Mouse (Mus musculus) liver, postnatal 0 days (tissue): Measurements from ENCODE around the gene Trim58. TPM values are rescaled to one million over a fixed set of nuclear protein-coding genes. Genes with fewer than 3 reads are reported as not detected.

Experiments
- ATAC-seq: fragments of 200-750 bp; cut with Nextera tagmentation; 2 replicates; pipeline ENCODE4 v1.8.0; 2017; ENCODE audit warnings: mild to moderate bottlenecking, moderate library complexity
- DNase-seq: peaks from one replicate; pipeline ENCODE4 v3.0.0-alpha.2; 2016
- H3K27ac ChIP-seq: fragments of 300-500 bp; sonication (generic); 2 replicates; pipeline ENCODE4 v1.5.1; 2014; ENCODE audit warnings: antibody characterized with exemption, moderate library complexity, mild to moderate bottlenecking, low read depth
- H3K27me3 ChIP-seq: fragments of 300-500 bp; sonication (generic); 2 replicates; pipeline ENCODE4 v1.6.1; 2014; ENCODE audit warnings: low read length, control low read depth, mixed read lengths; ENCODE audit not compliant: insufficient read depth
- H3K36me3 ChIP-seq: fragments of 300-500 bp; sonication (generic); replicated peaks from 2 replicates; pipeline ENCODE4 v1.6.1; 2014; ENCODE audit warnings: mild to moderate bottlenecking, control low read depth, low read length, moderate library complexity, mixed read lengths; ENCODE audit not compliant: insufficient read depth
- H3K4me1 ChIP-seq: fragments of 300-500 bp; sonication (generic); 2 replicates; pipeline ENCODE4 v1.6.1; 2014; ENCODE audit warnings: antibody characterized with exemption, mild to moderate bottlenecking, control low read depth; ENCODE audit not compliant: insufficient read depth
- H3K4me2 ChIP-seq: fragments of 300-500 bp; sonication (generic); 2 replicates; pipeline ENCODE4 v1.6.1; 2014; ENCODE audit warnings: low read depth, mild to moderate bottlenecking, low read length, moderate library complexity, mixed read lengths
- H3K4me3 ChIP-seq: fragments of 300-500 bp; sonication (generic); 2 replicates; pipeline ENCODE4 v1.5.1; 2014; ENCODE audit warnings: low read depth, low read length
- H3K9ac ChIP-seq: fragments of 300-500 bp; sonication (generic); replicated peaks from 2 replicates; pipeline ENCODE4 v1.6.1; 2014; ENCODE audit warnings: mild to moderate bottlenecking, moderate library complexity
- H3K9me3 ChIP-seq: fragments of 300-500 bp; sonication (generic); 2 replicates; pipeline ENCODE4 v1.6.1; 2016; ENCODE audit warnings: mild to moderate bottlenecking, control low read depth, low read length, mixed read lengths
- CTCF ChIP-seq: sonication (generic); IDR thresholded peaks from 2 replicates; pipeline ENCODE4 v1.5.1; 2016; ENCODE audit warnings: antibody characterized with exemption, low read depth
- EP300 ChIP-seq: IDR thresholded peaks from 2 replicates; pipeline ENCODE4 v1.6.1; 2016; ENCODE audit warnings: antibody characterized with exemption, low read depth, mild to moderate bottlenecking
- WGBS: fragments of 180-500 bp; shearing (Covaris S2); extraction: QIAGEN DNeasy Blood & Tissue Kit; methylation state at CpG from one replicate; pipeline ENCODE4 v1.1.7; 2014; ENCODE audit not compliant: insufficient replicate concordance; 5-methylcytosine and 5-hydroxymethylcytosine counted together
- polyA plus RNA-seq: library from polyadenylated mRNA; unstranded; fragments of >200 nt; fragmentation: Nextera tagmentation; extraction: Ambion mirVana; gene quantifications from 2 replicates; pipeline ENCODE4 v1.2.1, GENCODE M21; 2015

Gene Trim58
- polyA plus RNA-seq, 1 experiment from 2014 or later: 5.9 TPM

DNA sequence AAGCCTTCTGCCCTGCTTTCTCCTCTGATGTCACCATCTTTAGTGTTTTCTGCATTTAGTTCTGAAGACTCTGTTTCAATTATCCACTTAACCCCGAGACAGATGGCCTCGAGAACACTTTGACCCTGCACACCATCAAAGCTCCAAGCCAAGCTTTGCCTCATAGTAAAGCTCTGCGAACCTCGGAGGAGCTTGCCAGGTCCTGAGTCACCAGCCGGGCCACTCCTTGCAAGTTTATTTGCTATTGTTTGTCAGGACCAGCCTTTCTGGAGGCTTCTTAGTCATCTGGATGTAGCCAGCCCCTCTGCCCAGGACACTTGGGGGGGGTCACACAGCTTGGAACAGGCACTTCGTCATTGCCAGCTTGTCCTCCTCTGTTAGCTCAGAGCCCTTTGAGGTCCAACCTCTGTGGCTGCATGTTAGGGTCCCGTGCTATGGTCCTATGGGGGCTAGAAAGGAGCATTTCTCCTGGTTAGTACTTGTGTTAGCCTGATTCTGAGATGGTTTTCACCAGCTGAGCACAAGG, 2.0 kb upstream of the Trim58 start:
- H3K27ac ChIP-seq: no peak overlapping the region

DNA sequence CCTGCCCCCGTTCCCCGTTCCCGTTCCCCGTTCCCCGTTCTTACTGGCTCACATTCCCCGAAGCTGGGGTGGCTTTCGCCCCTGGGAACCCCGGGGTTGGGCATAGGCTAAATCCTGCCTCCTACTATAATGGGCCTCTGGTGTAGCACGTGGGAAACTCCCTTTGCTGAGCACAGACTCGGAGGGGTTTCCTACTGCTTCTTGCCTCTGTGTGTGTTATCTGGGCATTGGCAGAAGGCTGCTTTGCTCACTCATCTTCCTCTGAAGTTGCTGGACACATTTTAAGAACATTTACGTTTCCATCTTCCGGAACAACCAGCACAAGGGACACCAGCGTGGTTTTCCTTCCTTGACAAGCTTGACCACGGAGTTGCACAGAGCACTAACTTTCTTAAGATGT, 792 bp downstream of the Trim58 start:
- H3K9ac ChIP-seq: peak overlapping the region; percentile 92
- TF ChIP-seq EP300: peak; percentile 35; the same call in 1 of the 2 replicates
- TF ChIP-seq CTCF: no peak
- ATAC-seq (peak; percentile 81), DNase-seq (peak; percentile 59)
- no peaks in the 10 kb centered on the region for H3K9me3 ChIP-seq
- peak overlapping the region; percentile 99 for H3K27ac ChIP-seq
- peaks cover 9% of the 10 kb centered on the region for H3K27me3 ChIP-seq
- peaks cover 13% of the 10 kb centered on the region for H3K36me3 ChIP-seq
- peaks cover 2% of the 10 kb centered on the region; the same call in 1 of the 2 replicates for H3K4me1 ChIP-seq
- H3K4me3 ChIP-seq: peak overlapping the region; percentile 68
- WGBS: 10% methylated on average over 14 of the region's 14 CpGs
- peak overlapping the region; percentile 70 for H3K4me2 ChIP-seq

More for the DNA sequence above, 2.0 kb upstream of the Trim58 start:
- no peak overlapping the region for H3K4me2 ChIP-seq
- H3K9me3 ChIP-seq: no peaks in the 10 kb centered on the region
- H3K27me3 ChIP-seq: peaks cover 9% of the 10 kb centered on the region
- H3K9ac ChIP-seq: no peak overlapping the region
- no peak for DNase-seq
- H3K4me3 ChIP-seq: no peak overlapping the region
- ATAC-seq: no peak
- TF ChIP-seq EP300 (no peak), CTCF (no peak)
- H3K4me1 ChIP-seq: peaks cover 2% of the 10 kb centered on the region; the same call in 1 of the 2 replicates
- 0 out of 2 replicates have a peak, but pooled peaks cover 4% of the 10 kb centered on the region for H3K36me3 ChIP-seq
- WGBS: 73% methylated on average over 7 of the region's 7 CpGs

- Histone ChIP-seq H3K4me2 (peak overlapping the region; percentile 70), H3K9ac (peak overlapping the region; percentile 92), H3K4me1 (0 out of 2 replicates have a peak, but pooled peaks cover 2% of the 10 kb centered on the region), H3K9me3 (no peaks in the 10 kb centered on the region), H3K36me3 (peaks cover 15% of the 10 kb centered on the region), H3K27me3 (peaks cover 9% of the 10 kb centered on the region), H3K27ac (peak overlapping the region; percentile 99), H3K4me3 (peak overlapping the region; percentile 68)
- TF ChIP-seq CTCF (0 out of 2 replicates have a peak, but pooled peaks have one; percentile 4), EP300 (peak; percentile 96)
- ATAC-seq: peak; percentile 98
- peak; percentile 78 for DNase-seq
- 56% methylated on average over 13 of the region's 13 CpGs for WGBS
Measured at GRCm38 (mm10) chr11:58641638-58642358, 1.5 kb downstream of the Trim58 start.

DNA sequence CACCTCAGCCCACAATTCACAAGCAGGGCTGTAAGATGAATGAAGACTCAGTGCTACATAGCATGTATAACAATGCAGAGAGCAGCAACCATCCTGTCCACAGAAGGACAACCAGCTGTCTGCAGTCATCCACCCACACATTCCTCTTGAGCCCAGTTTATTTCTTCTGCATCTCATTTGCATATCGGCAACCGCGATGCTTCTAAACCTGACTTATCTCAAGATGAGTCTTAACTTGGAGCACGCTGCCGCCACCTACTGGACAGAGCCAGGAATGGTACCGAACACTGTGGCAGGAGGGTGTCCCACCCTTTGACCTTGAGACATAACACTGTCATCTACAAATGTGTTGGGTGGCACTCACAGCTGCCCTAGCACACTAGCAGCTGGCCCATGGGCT, 3.1 kb downstream of the Trim58 start:
- Histone ChIP-seq H3K27me3 (peaks cover 7% of the 10 kb centered on the region), H3K4me3 (peak overlapping the region; percentile 68; the same call in 1 of the 2 replicates), H3K4me2 (peak overlapping the region; percentile 70), H3K4me1 (0 out of 2 replicates have a peak, but pooled peaks cover 2% of the 10 kb centered on the region), H3K9ac (no peak overlapping the region), H3K9me3 (no peaks in the 10 kb centered on the region), H3K27ac (peak overlapping the region; percentile 99), H3K36me3 (peaks cover 22% of the 10 kb centered on the region)
- 34% methylated on average over 6 of the region's 6 CpGs for WGBS
- ATAC-seq (no peak), DNase-seq (peak; percentile 85)
- peak; percentile 95 for TF ChIP-seq CTCF
- 0 out of 2 replicates have a peak, but pooled peaks have one; percentile 25 for TF ChIP-seq EP300

GRCm38 (mm10) chr11:58655151-58655550, 14.9 kb downstream of the Trim58 start:
- no peak for ATAC-seq

GRCm38 (mm10) chr11:58658596-58658995, 18.3 kb downstream of the Trim58 start, which contains the start of gene Olfr322:
Gene Olfr322 (plus strand): TSS chr11:58658782.
- 76% methylated on average over 4 of the region's 4 CpGs for WGBS
- no peak for ATAC-seq
- no peak within 1 kb of the TSS for H3K27ac ChIP-seq

More at GRCm38 (mm10) chr11:58655151-58655550, 14.9 kb downstream of the Trim58 start:
- WGBS: 89% methylated on average over 3 of the region's 3 CpGs
- Histone ChIP-seq H3K4me2 (no peak overlapping the region), H3K36me3 (peaks cover 4% of the 10 kb centered on the region; the same call in 1 of the 2 replicates), H3K4me3 (no peak overlapping the region), H3K4me1 (no peaks in the 10 kb centered on the region), H3K27ac (no peak overlapping the region), H3K27me3 (no peaks in the 10 kb centered on the region), H3K9me3 (no peaks in the 10 kb centered on the region), H3K9ac (no peak overlapping the region)
- DNase-seq: no peak
- no peak for TF ChIP-seq EP300
- no peak for TF ChIP-seq CTCF

More at GRCm38 (mm10) chr11:58658596-58658995, 18.3 kb downstream of the Trim58 start, which contains the start of gene Olfr322:
- no peaks in the 10 kb centered on the region for H3K9me3 ChIP-seq
- no peak within 1 kb of the TSS for H3K9ac ChIP-seq
- no peaks in the 10 kb centered on the region for H3K36me3 ChIP-seq
- H3K4me2 ChIP-seq: no peak within 1 kb of the TSS
- TF ChIP-seq EP300 (no peak), CTCF (no peak)
- no peak within 1 kb of the TSS for H3K4me3 ChIP-seq
- H3K4me1 ChIP-seq: no peaks in the 10 kb centered on the region
- no peaks in the 10 kb centered on the region for H3K27me3 ChIP-seq
- no peak for DNase-seq
